9 mouse cellular contexts compared by ENCODE assay signal in genomic region chr2:127961802-127962433, GRCm38 (mm10).
A peak's percentile ranks its signal among the peaks of the same experiment; 100 is the strongest.
DNase-seq lines count a peak whose midpoint lies in the region; ATAC-seq and TF ChIP-seq lines count a peak whose summit lies in the region.
"Had no signal": no experiment of that assay in that cellular context is flagged by ENCODE, and none has a peak within 500 bp of the region (broad histone marks: within the 10 kb centered on the region; RNA-seq: fewer than 3 reads in every experiment).

No protein-coding gene starts in this region.

- H3K9me3 ChIP-seq in hindbrain, embryonic 15.5 days, result no peaks in the 10 kb centered on the region
- H3K9me3 ChIP-seq in lung, postnatal 0 days (ENCODE audit: low read length), result no peaks in the 10 kb centered on the region
- no peaks in the 10 kb centered on the region for H3K9me3 ChIP-seq in limb, embryonic 10.5 days (replicated peaks)
- H3K9me3 ChIP-seq: neural tube, embryonic 12.5 days had no signal

- no peak overlapping the region for H3K9ac ChIP-seq in hindbrain, embryonic 15.5 days
- no peak overlapping the region for H3K9ac ChIP-seq in lung, postnatal 0 days (replicated peaks; ENCODE audit: low read depth)
- H3K9ac ChIP-seq: neural tube, embryonic 12.5 days had no signal

- peak overlapping the region; percentile 72; the same call in 1 of the 2 replicates for H3K27ac ChIP-seq in hindbrain, embryonic 15.5 days (replicated peaks)
- no peak overlapping the region for H3K27ac ChIP-seq in lung, postnatal 0 days (ENCODE audit: low read length)
- H3K27ac ChIP-seq in limb, embryonic 10.5 days, result no peak overlapping the region

- 43% methylated on average over 4 of the region's 4 CpGs for WGBS in hindbrain, embryonic 15.5 days
- WGBS in lung, postnatal 0 days, result 38% methylated on average over 4 of the region's 4 CpGs
- WGBS in limb, embryonic 10.5 days, result 59% methylated on average over 4 of the region's 4 CpGs

- H3K4me2 ChIP-seq in hindbrain, embryonic 15.5 days, result no peak overlapping the region
- no peak overlapping the region for H3K4me2 ChIP-seq in lung, postnatal 0 days (replicated peaks; ENCODE audit: low read depth, low read length)
- H3K4me2 ChIP-seq: neural tube, embryonic 12.5 days had no signal

- no peaks in the 10 kb centered on the region for H3K27me3 ChIP-seq in hindbrain, embryonic 15.5 days
- no peaks in the 10 kb centered on the region for H3K27me3 ChIP-seq in lung, postnatal 0 days (replicated peaks; ENCODE audit: insufficient read depth, low read length)
- no peaks in the 10 kb centered on the region for H3K27me3 ChIP-seq in limb, embryonic 10.5 days (ENCODE audit: low read depth, poor library complexity, severe bottlenecking)
- H3K27me3 ChIP-seq: neural tube, embryonic 12.5 days had no signal

- peak; percentile 3 for DNase-seq in cerebellum, adult 11 months
- DNase-seq in frontal cortex, postnatal 10 days (ENCODE audit: low spot score in 2 of 2), result peak; percentile 59 to 77
- peak; percentile 37 for DNase-seq in lung, postnatal 0 days (ENCODE audit: low spot score)
- DNase-seq in urinary bladder, postnatal 10 days (ENCODE audit: low spot score), result no peak
- no peak for DNase-seq in limb, embryonic 10.5 days (ENCODE audit: low spot score)
- no peak for DNase-seq in kidney, adult 11 months

- TF ChIP-seq EP300 in lung, postnatal 0 days (IDR thresholded peaks at IDR 0.05), result no peak

- TF ChIP-seq CTCF in lung, postnatal 0 days (IDR thresholded peaks at IDR 0.05), result no peak

- no peak overlapping the region for H3K4me3 ChIP-seq in hindbrain, embryonic 15.5 days
- no peak overlapping the region for H3K4me3 ChIP-seq in lung, postnatal 0 days (ENCODE audit: low read depth, low read length)
- H3K4me3 ChIP-seq in limb, embryonic 10.5 days, result no peak overlapping the region
- H3K4me3 ChIP-seq: neural tube, embryonic 12.5 days had no signal

- no peaks in the 10 kb centered on the region for H3K36me3 ChIP-seq in hindbrain, embryonic 15.5 days
- H3K36me3 ChIP-seq in lung, postnatal 0 days (ENCODE audit: insufficient read depth, low read length), result no peaks in the 10 kb centered on the region
- H3K36me3 ChIP-seq in limb, embryonic 10.5 days, result no peaks in the 10 kb centered on the region
- H3K36me3 ChIP-seq: neural tube, embryonic 12.5 days had no signal

- ATAC-seq in cerebellum, adult (ENCODE audit: insufficient number of reproducible peaks, low FRiP score, low TSS enrichment), result no peak
- no peak for ATAC-seq in hindbrain, embryonic 15.5 days (ENCODE audit: low FRiP score, low read depth)
- ATAC-seq in lung, postnatal 0 days, result peak; percentile 75

- peaks cover 22% of the 10 kb centered on the region for H3K4me1 ChIP-seq in hindbrain, embryonic 15.5 days (replicated peaks)
- H3K4me1 ChIP-seq in lung, postnatal 0 days (ENCODE audit: insufficient read depth, low read depth, low read length), result no peaks in the 10 kb centered on the region
- peaks cover 10% of the 10 kb centered on the region; the same call in 1 of the 2 replicates for H3K4me1 ChIP-seq in limb, embryonic 10.5 days

Comparison
In these comparisons a context has a peak if more than half of its experiments do, and no peak if none do; other contexts are left out.
1. DNase-seq: peak in cerebellum, adult 11 months (single experiment), frontal cortex, postnatal 10 days (2 of 2) and lung, postnatal 0 days (single experiment); none in urinary bladder, postnatal 10 days (single experiment), limb, embryonic 10.5 days (single experiment) and kidney, adult 11 months (single experiment).